Mouse (Mus musculus) liver, embryonic 11.5 days (tissue): Measurements from ENCODE around the gene Pknox2. TPM values are rescaled to one million over a fixed set of nuclear protein-coding genes. Genes with fewer than 3 reads are reported as not detected.

ENCODE experiments used
- ATAC-seq: fragments of 200-750 bp; cut with Nextera tagmentation; replicated peaks from 2 replicates; pipeline ENCODE4 v1.8.0; 2017; ENCODE audit warnings: moderate number of reproducible peaks, mild to moderate bottlenecking, moderate TSS enrichment, moderate library complexity; ENCODE audit not compliant: low FRiP score
- DNase-seq: peaks from one replicate; pipeline ENCODE4 v3.0.0-alpha.2; 2017; ENCODE audit warnings: low spot score
- H3K27ac ChIP-seq: fragments of 300-500 bp; sonication (generic); 2 replicates; pipeline ENCODE4 v1.5.1; 2014; ENCODE audit warnings: mild to moderate bottlenecking, low read depth, low read length, control low read depth
- H3K27me3 ChIP-seq: fragments of 300-500 bp; sonication (generic); replicated peaks from 2 replicates; pipeline ENCODE4 v1.6.1; 2014; ENCODE audit warnings: low read length, mixed read lengths; ENCODE audit not compliant: control insufficient read depth, insufficient read depth
- H3K36me3 ChIP-seq: fragments of 300-500 bp; sonication (generic); 2 replicates; pipeline ENCODE4 v1.6.1; 2014; ENCODE audit warnings: mild to moderate bottlenecking, low read length, moderate library complexity, mixed read lengths; ENCODE audit not compliant: control insufficient read depth, insufficient read depth
- H3K4me1 ChIP-seq: fragments of 300-500 bp; sonication (generic); replicated peaks from 2 replicates; pipeline ENCODE4 v1.6.1; 2014; ENCODE audit warnings: low read length, mixed read lengths; ENCODE audit not compliant: control insufficient read depth, insufficient read depth
- H3K4me2 ChIP-seq: fragments of 300-500 bp; sonication (generic); 2 replicates; pipeline ENCODE4 v1.6.1; 2014; ENCODE audit warnings: mild to moderate bottlenecking, control low read depth, moderate library complexity
- H3K4me3 ChIP-seq: fragments of 300-500 bp; sonication (generic); 2 replicates; pipeline ENCODE4 v1.5.1; 2014; ENCODE audit warnings: low read depth, low read length, control low read depth
- H3K9ac ChIP-seq: fragments of 300-500 bp; sonication (generic); 2 replicates; pipeline ENCODE4 v1.6.1; 2014; ENCODE audit warnings: low read depth, low read length, control low read depth
- H3K9me3 ChIP-seq: fragments of 300-500 bp; sonication (generic); 2 replicates; pipeline ENCODE4 v1.6.1; 2016; ENCODE audit warnings: low read length, inconsistent platforms, mixed read lengths; ENCODE audit not compliant: control insufficient read depth
- WGBS: fragments of 180-500 bp; shearing (Covaris S2); extraction: QIAGEN DNeasy Blood & Tissue Kit; methylation state at CpG from one replicate; pipeline ENCODE4 v1.1.7; 2014; 5-methylcytosine and 5-hydroxymethylcytosine counted together
- polyA plus RNA-seq: library from polyadenylated mRNA; unstranded; fragments of >200 nt; fragmentation: Nextera tagmentation; extraction: Ambion mirVana; gene quantifications from 2 replicates; pipeline ENCODE4 v1.2.1, GENCODE M21; 2014

The Pknox2 gene
- polyA plus RNA-seq, 1 experiment from 2014 or later = 2.9 TPM

GRCm38 (mm10) chr9:36864862-36865813, 282.1 kb downstream of the Pknox2 start:
- no peaks in the 10 kb centered on the region for H3K36me3 ChIP-seq
- no peak for ATAC-seq
- H3K27ac ChIP-seq = no peak overlapping the region

GRCm38 (mm10) chr9:36863694-36864093, 283.5 kb downstream of the Pknox2 start:
- 47% methylated on average over 3 of the region's 3 CpGs for WGBS
- Histone ChIP-seq H3K4me1 (no peaks in the 10 kb centered on the region), H3K4me3 (no peak overlapping the region), H3K36me3 (no peaks in the 10 kb centered on the region), H3K9ac (no peak overlapping the region), H3K9me3 (no peaks in the 10 kb centered on the region), H3K27me3 (no peaks in the 10 kb centered on the region), H3K4me2 (no peak overlapping the region), H3K27ac (no peak overlapping the region)
- DNase-seq (no peak), ATAC-seq (no peak)

More at GRCm38 (mm10) chr9:36864862-36865813, 282.1 kb downstream of the Pknox2 start:
- H3K4me2 ChIP-seq = no peak overlapping the region
- H3K4me1 ChIP-seq = no peaks in the 10 kb centered on the region
- no peak overlapping the region for H3K9ac ChIP-seq
- DNase-seq = no peak
- WGBS = 43% methylated on average over 4 of the region's 4 CpGs
- H3K9me3 ChIP-seq = no peaks in the 10 kb centered on the region
- no peaks in the 10 kb centered on the region for H3K27me3 ChIP-seq
- no peak overlapping the region for H3K4me3 ChIP-seq

- no peak for DNase-seq
- Histone ChIP-seq H3K27me3 (no peaks in the 10 kb centered on the region), H3K36me3 (no peaks in the 10 kb centered on the region), H3K4me1 (no peaks in the 10 kb centered on the region), H3K9ac (no peak overlapping the region), H3K9me3 (no peaks in the 10 kb centered on the region), H3K27ac (no peak overlapping the region), H3K4me2 (no peak overlapping the region), H3K4me3 (no peak overlapping the region)
- ATAC-seq = no peak
- WGBS = 55% methylated on average over 2 of the region's 2 CpGs
These were observed 284.6 kb downstream of the Pknox2 start for GRCm38 (mm10) chr9:36862576-36862975.

GRCm38 (mm10) chr9:36858677-36859076, 288.5 kb downstream of the Pknox2 start:
- Histone ChIP-seq H3K9ac (no peak overlapping the region), H3K4me3 (no peak overlapping the region), H3K4me2 (no peak overlapping the region), H3K36me3 (no peaks in the 10 kb centered on the region), H3K27ac (no peak overlapping the region), H3K27me3 (no peaks in the 10 kb centered on the region), H3K4me1 (no peaks in the 10 kb centered on the region), H3K9me3 (no peaks in the 10 kb centered on the region)
- ATAC-seq (no peak), DNase-seq (no peak)
- WGBS = 52% methylated on average over 4 of the region's 4 CpGs

- no peaks in the 10 kb centered on the region for H3K36me3 ChIP-seq
- no peaks in the 10 kb centered on the region for H3K27me3 ChIP-seq
- no peak overlapping the region for H3K27ac ChIP-seq
- 32% methylated on average over 8 of the region's 8 CpGs for WGBS
- H3K4me2 ChIP-seq = no peak overlapping the region
- H3K9me3 ChIP-seq = no peaks in the 10 kb centered on the region
- ATAC-seq (no peak), DNase-seq (no peak)
- no peak overlapping the region for H3K9ac ChIP-seq
- no peaks in the 10 kb centered on the region for H3K4me1 ChIP-seq
- H3K4me3 ChIP-seq = no peak overlapping the region
These were observed 289.6 kb downstream of the Pknox2 start for GRCm38 (mm10) chr9:36857476-36858117.

GRCm38 (mm10) chr9:36856351-36856750, 290.9 kb downstream of the Pknox2 start:
- Histone ChIP-seq H3K27ac (no peak overlapping the region), H3K9ac (no peak overlapping the region), H3K4me2 (no peak overlapping the region), H3K4me1 (no peaks in the 10 kb centered on the region), H3K27me3 (no peaks in the 10 kb centered on the region), H3K4me3 (no peak overlapping the region), H3K9me3 (no peaks in the 10 kb centered on the region), H3K36me3 (no peaks in the 10 kb centered on the region)
- no peak for DNase-seq
- WGBS = 69% methylated on average over 2 of the region's 2 CpGs
- ATAC-seq = no peak

GRCm38 (mm10) chr9:36852175-36852574, 295.0 kb downstream of the Pknox2 start:
- Histone ChIP-seq H3K4me3 (no peak overlapping the region), H3K9ac (no peak overlapping the region), H3K9me3 (no peaks in the 10 kb centered on the region), H3K27me3 (no peaks in the 10 kb centered on the region), H3K4me2 (no peak overlapping the region), H3K36me3 (no peaks in the 10 kb centered on the region), H3K27ac (no peak overlapping the region), H3K4me1 (no peaks in the 10 kb centered on the region)
- ATAC-seq (no peak), DNase-seq (no peak)
- 76% methylated on average over 2 of the region's 2 CpGs for WGBS

GRCm38 (mm10) chr9:36850091-36850490, 297.1 kb downstream of the Pknox2 start:
- no peaks in the 10 kb centered on the region for H3K27me3 ChIP-seq
- H3K36me3 ChIP-seq = no peaks in the 10 kb centered on the region
- no peak overlapping the region for H3K27ac ChIP-seq
- no peak for ATAC-seq
- no peaks in the 10 kb centered on the region for H3K9me3 ChIP-seq
- no peaks in the 10 kb centered on the region for H3K4me1 ChIP-seq
- WGBS = 58% methylated on average over 1 of the region's 1 CpGs
- no peak overlapping the region for H3K4me2 ChIP-seq
- H3K4me3 ChIP-seq = no peak overlapping the region
- DNase-seq = no peak
- no peak overlapping the region for H3K9ac ChIP-seq
